Mouse (Mus musculus) kidney, postnatal 25 days (tissue): ENCODE data around the gene Ccn6.
A peak's percentile ranks its signal among the peaks of the same experiment; 100 is the strongest.

Experiments
- DNase-seq, 2 experiments: peaks; one replicate each; pipeline ENCODE4 v3.0.0; 2021; ENCODE audit warnings: mixed read lengths in 2 of 2

The Ccn6 gene

GRCm38 (mm10) chr10:39161406-39161805 lies 2.2 kb downstream of the Ccn6 start:
- no peak for DNase-seq

GRCm38 (mm10) chr10:39158306-39158705 lies 5.3 kb downstream of the Ccn6 start:
- DNase-seq, result no peak

- no peak for DNase-seq
Measured at GRCm38 (mm10) chr10:39157321-39157720, 6.3 kb downstream of the Ccn6 start.

- DNase-seq, result no peak
Measured at GRCm38 (mm10) chr10:39156719-39157118, 6.9 kb downstream of the Ccn6 start.

GRCm38 (mm10) chr10:39142216-39142615 lies 21.4 kb downstream of the Ccn6 start:
- DNase-seq, result no peak

GRCm38 (mm10) chr10:39141401-39141800 lies 22.2 kb downstream of the Ccn6 start:
- no peak for DNase-seq

GRCm38 (mm10) chr10:39140843-39141242 lies 22.8 kb downstream of the Ccn6 start:
- no peak for DNase-seq

- no peak for DNase-seq
Measured at GRCm38 (mm10) chr10:39138761-39139160, 24.8 kb downstream of the Ccn6 start.

GRCm38 (mm10) chr10:39137766-39138165 lies 25.8 kb downstream of the Ccn6 start:
- DNase-seq, result no peak

GRCm38 (mm10) chr10:39133462-39134310 lies 29.9 kb downstream of the Ccn6 start, which contains the start of the genes Fam229b and Tube1:
Fam229b (minus strand) TSS chr10:39133914.
Tube1 (plus strand) TSS chr10:39133976.
- DNase-seq, result peak; percentile 94 to 96

GRCm38 (mm10) chr10:39121412-39121811 lies 42.2 kb downstream of the Ccn6 start:
- no peak for DNase-seq

- DNase-seq, result no peak
Measured at GRCm38 (mm10) chr10:39109489-39109874, 54.1 kb downstream of the Ccn6 start.

- no peak for DNase-seq
Measured at GRCm38 (mm10) chr10:39108837-39109488, 54.6 kb downstream of the Ccn6 start.

GRCm38 (mm10) chr10:39106935-39107334 lies 56.7 kb downstream of the Ccn6 start:
- DNase-seq, result no peak

- no peak for DNase-seq
Measured at GRCm38 (mm10) chr10:39106413-39106812, 57.2 kb downstream of the Ccn6 start.

- no peak for DNase-seq
Measured at GRCm38 (mm10) chr10:39104803-39105449, 58.7 kb downstream of the Ccn6 start.
